Mouse (Mus musculus): ENCODE data around the gene Ina.

GRCm38 (mm10) chr19:47009943-47010342, 4.6 kb upstream of the Ina start:
- TF ChIP-seq POLR2A (IDR thresholded peaks at IDR 0.05; ENCODE audit: control insufficient read depth, extremely low read depth, insufficient read depth, low read length, poor library complexity) (no peak), CTCF (IDR thresholded peaks at IDR 0.05; ENCODE audit: borderline replicate concordance, control insufficient read depth, extremely low read depth, insufficient read depth, low read length, poor library complexity) (no peak)
